Mouse (Mus musculus) forebrain, embryonic 15.5 days (tissue): ENCODE measurements around the gene Inppl1. TPM values are rescaled to one million over a fixed set of nuclear protein-coding genes. Genes with fewer than 3 reads are reported as not detected.

Experiments
- ATAC-seq: fragments of 200-750 bp; cut with Nextera tagmentation; replicated peaks from 2 replicates; pipeline ENCODE4 v1.8.0; 2017; ENCODE audit warnings: mild to moderate bottlenecking, moderate TSS enrichment, moderate library complexity
- H3K27ac ChIP-seq: fragments of 300-500 bp; sonication (generic); replicated peaks from 2 replicates; pipeline ENCODE4 v1.5.1; 2015; ENCODE audit warnings: mild to moderate bottlenecking, inconsistent platforms
- H3K27me3 ChIP-seq: fragments of 300-500 bp; sonication (generic); 2 replicates; pipeline ENCODE4 v1.6.1; 2015; ENCODE audit warnings: inconsistent platforms
- H3K36me3 ChIP-seq: fragments of 300-500 bp; sonication (generic); 2 replicates; pipeline ENCODE4 v1.6.1; 2015; ENCODE audit warnings: mild to moderate bottlenecking, inconsistent platforms
- H3K4me1 ChIP-seq: fragments of 300-500 bp; sonication (generic); 2 replicates; pipeline ENCODE4 v1.6.1; 2015; ENCODE audit warnings: inconsistent platforms
- H3K4me2 ChIP-seq: fragments of 300-500 bp; sonication (generic); replicated peaks from 2 replicates; pipeline ENCODE4 v1.6.1; 2015; ENCODE audit warnings: mild to moderate bottlenecking, inconsistent platforms
- H3K4me3 ChIP-seq: fragments of 300-500 bp; sonication (generic); 2 replicates; pipeline ENCODE4 v1.5.1; 2015; ENCODE audit warnings: mild to moderate bottlenecking, inconsistent platforms
- H3K9ac ChIP-seq: fragments of 300-500 bp; sonication (generic); replicated peaks from 2 replicates; pipeline ENCODE4 v1.6.1; 2015; ENCODE audit warnings: mild to moderate bottlenecking, inconsistent platforms
- H3K9me3 ChIP-seq: fragments of 300-500 bp; sonication (generic); 2 replicates; pipeline ENCODE4 v1.6.1; 2016; ENCODE audit warnings: inconsistent platforms
- WGBS: fragments of 180-500 bp; shearing (Covaris S2); methylation state at CpG from one replicate; pipeline ENCODE4 v1.1.7; 2015; ENCODE audit warnings: mixed read lengths; 5-methylcytosine and 5-hydroxymethylcytosine counted together
- polyA plus RNA-seq: library from polyadenylated mRNA; unstranded; fragments of >200 nt; fragmentation: Nextera tagmentation; extraction: Ambion mirVana; gene quantifications from 2 replicates; pipeline ENCODE4 v1.2.1, GENCODE M21; 2015

The Inppl1 gene
- polyA plus RNA-seq, 1 experiment from 2014 or later = 22.3 TPM

GRCm38 (mm10) chr7:101866491-101867265 lies 28.6 kb upstream of the Inppl1 start:
- H3K27me3 ChIP-seq = no peaks in the 10 kb centered on the region
- WGBS = 81% methylated on average over 11 of the region's 11 CpGs
- H3K9ac ChIP-seq = no peak overlapping the region
- H3K9me3 ChIP-seq = no peaks in the 10 kb centered on the region
- H3K4me1 ChIP-seq = no peaks in the 10 kb centered on the region
- ATAC-seq = no peak
- no peak overlapping the region for H3K4me3 ChIP-seq
- H3K4me2 ChIP-seq = no peak overlapping the region
- no peaks in the 10 kb centered on the region for H3K36me3 ChIP-seq
- no peak overlapping the region for H3K27ac ChIP-seq

- Histone ChIP-seq H3K36me3 (no peaks in the 10 kb centered on the region), H3K4me1 (no peaks in the 10 kb centered on the region), H3K4me3 (no peak within 1 kb of the TSS), H3K27ac (no peak within 1 kb of the TSS), H3K4me2 (no peak within 1 kb of the TSS), H3K9ac (no peak within 1 kb of the TSS), H3K27me3 (no peaks in the 10 kb centered on the region), H3K9me3 (no peaks in the 10 kb centered on the region)
- 85% methylated on average over 3 of the region's 3 CpGs for WGBS
- ATAC-seq = no peak
Observed at GRCm38 (mm10) chr7:101863415-101863814, 25.4 kb upstream of the Inppl1 start, which contains the start of gene Anapc15. Gene Anapc15, plus strand, starts transcription at chr7:101863715.

GRCm38 (mm10) chr7:101862291-101862690 lies 24.3 kb upstream of the Inppl1 start:
- H3K4me1 ChIP-seq = no peaks in the 10 kb centered on the region
- no peak overlapping the region for H3K9ac ChIP-seq
- no peak overlapping the region for H3K4me2 ChIP-seq
- 76% methylated on average over 3 of the region's 3 CpGs for WGBS
- ATAC-seq = no peak
- H3K27ac ChIP-seq = no peak overlapping the region
- no peaks in the 10 kb centered on the region for H3K36me3 ChIP-seq
- H3K27me3 ChIP-seq = no peaks in the 10 kb centered on the region
- H3K9me3 ChIP-seq = no peaks in the 10 kb centered on the region
- H3K4me3 ChIP-seq = no peak overlapping the region

- Histone ChIP-seq H3K4me3 (no peak overlapping the region), H3K4me1 (no peaks in the 10 kb centered on the region), H3K36me3 (no peaks in the 10 kb centered on the region), H3K9me3 (no peaks in the 10 kb centered on the region), H3K9ac (no peak overlapping the region), H3K27ac (no peak overlapping the region), H3K4me2 (no peak overlapping the region), H3K27me3 (no peaks in the 10 kb centered on the region)
- no peak for ATAC-seq
Observed at GRCm38 (mm10) chr7:101860978-101861377, 22.9 kb upstream of the Inppl1 start.

GRCm38 (mm10) chr7:101858362-101858761 lies 20.3 kb upstream of the Inppl1 start:
- Histone ChIP-seq H3K9ac (no peak overlapping the region), H3K9me3 (no peaks in the 10 kb centered on the region), H3K4me3 (no peak overlapping the region), H3K4me1 (no peaks in the 10 kb centered on the region), H3K36me3 (no peaks in the 10 kb centered on the region), H3K4me2 (no peak overlapping the region), H3K27me3 (no peaks in the 10 kb centered on the region), H3K27ac (no peak overlapping the region)
- no peak for ATAC-seq
- 81% methylated on average over 9 of the region's 9 CpGs for WGBS

- 97% methylated on average over 4 of the region's 4 CpGs for WGBS
- Histone ChIP-seq H3K36me3 (no peaks in the 10 kb centered on the region), H3K4me1 (no peaks in the 10 kb centered on the region), H3K27ac (no peak within 1 kb of the TSS), H3K9ac (no peak within 1 kb of the TSS), H3K4me2 (no peak within 1 kb of the TSS), H3K4me3 (no peak within 1 kb of the TSS), H3K9me3 (no peaks in the 10 kb centered on the region), H3K27me3 (no peaks in the 10 kb centered on the region)
- no peak for ATAC-seq
Observed at GRCm38 (mm10) chr7:101857094-101857493, 19.1 kb upstream of the Inppl1 start, which contains the start of gene Folr2. Gene Folr2, minus strand, starts transcription at chr7:101857194.

- Histone ChIP-seq H3K4me3 (no peak overlapping the region), H3K9me3 (no peaks in the 10 kb centered on the region), H3K9ac (no peak overlapping the region), H3K36me3 (no peaks in the 10 kb centered on the region), H3K27me3 (no peaks in the 10 kb centered on the region), H3K27ac (no peak overlapping the region), H3K4me2 (no peak overlapping the region), H3K4me1 (no peaks in the 10 kb centered on the region)
- no peak for ATAC-seq
- 88% methylated on average over 2 of the region's 2 CpGs for WGBS
Observed at GRCm38 (mm10) chr7:101853816-101854215, 15.8 kb upstream of the Inppl1 start.

- 85% methylated on average over 6 of the region's 6 CpGs for WGBS
Observed at GRCm38 (mm10) chr7:101852846-101853245, 14.8 kb upstream of the Inppl1 start.

GRCm38 (mm10) chr7:101851689-101852088 lies 13.7 kb upstream of the Inppl1 start:
- Histone ChIP-seq H3K27ac (no peak overlapping the region), H3K4me2 (no peak overlapping the region), H3K36me3 (no peaks in the 10 kb centered on the region), H3K4me1 (no peaks in the 10 kb centered on the region), H3K9me3 (no peaks in the 10 kb centered on the region), H3K9ac (no peak overlapping the region), H3K4me3 (no peak overlapping the region), H3K27me3 (no peaks in the 10 kb centered on the region)
- no peak for ATAC-seq
- 87% methylated on average over 6 of the region's 6 CpGs for WGBS

More at GRCm38 (mm10) chr7:101852846-101853245, 14.8 kb upstream of the Inppl1 start:
- no peaks in the 10 kb centered on the region for H3K27me3 ChIP-seq
- no peak overlapping the region for H3K27ac ChIP-seq
- ATAC-seq = no peak
- H3K36me3 ChIP-seq = no peaks in the 10 kb centered on the region
- no peak overlapping the region for H3K4me2 ChIP-seq
- no peaks in the 10 kb centered on the region for H3K4me1 ChIP-seq
- H3K9me3 ChIP-seq = no peaks in the 10 kb centered on the region
- no peak overlapping the region for H3K9ac ChIP-seq
- no peak overlapping the region for H3K4me3 ChIP-seq

GRCm38 (mm10) chr7:101847934-101848333 lies 9.9 kb upstream of the Inppl1 start:
- H3K36me3 ChIP-seq = no peaks in the 10 kb centered on the region
- H3K27ac ChIP-seq = no peak overlapping the region
- no peak overlapping the region for H3K4me2 ChIP-seq
- H3K9me3 ChIP-seq = no peaks in the 10 kb centered on the region
- no peak overlapping the region for H3K9ac ChIP-seq
- no peak for ATAC-seq
- no peaks in the 10 kb centered on the region for H3K4me1 ChIP-seq
- no peaks in the 10 kb centered on the region for H3K27me3 ChIP-seq
- WGBS = 91% methylated on average over 1 of the region's 1 CpGs
- H3K4me3 ChIP-seq = no peak overlapping the region

GRCm38 (mm10) chr7:101844186-101844585 lies 6.2 kb upstream of the Inppl1 start:
- Histone ChIP-seq H3K4me1 (no peaks in the 10 kb centered on the region), H3K36me3 (no peaks in the 10 kb centered on the region)
- 79% methylated on average over 6 of the region's 6 CpGs for WGBS

GRCm38 (mm10) chr7:101837154-101837605 lies 849 bp downstream of the Inppl1 start:
- Histone ChIP-seq H3K4me1 (peaks cover 54% of the 10 kb centered on the region), H3K27me3 (no peaks in the 10 kb centered on the region), H3K4me3 (peak overlapping the region; percentile 80), H3K36me3 (0 out of 2 replicates have a peak, but pooled peaks cover 5% of the 10 kb centered on the region), H3K27ac (peak overlapping the region; percentile 75), H3K9ac (peak overlapping the region; percentile 68), H3K4me2 (peak overlapping the region; percentile 100), H3K9me3 (no peaks in the 10 kb centered on the region)
- no peak for ATAC-seq
- WGBS = under 1% methylated on average over 20 of the region's 20 CpGs

More at GRCm38 (mm10) chr7:101844186-101844585, 6.2 kb upstream of the Inppl1 start:
- no peaks in the 10 kb centered on the region for H3K27me3 ChIP-seq
- no peaks in the 10 kb centered on the region for H3K9me3 ChIP-seq
- no peak overlapping the region for H3K4me2 ChIP-seq
- H3K27ac ChIP-seq = no peak overlapping the region
- no peak for ATAC-seq
- H3K4me3 ChIP-seq = no peak overlapping the region
- no peak overlapping the region for H3K9ac ChIP-seq
